Mouse (Mus musculus): ENCODE data around the gene Mthfr. TPM values are rescaled to one million over a fixed set of nuclear protein-coding genes. Genes with fewer than 3 reads are reported as not detected.

The Mthfr gene
- total RNA-seq, 2 experiments from 2014 or later, result 28.0 to 30.8 TPM

DNA sequence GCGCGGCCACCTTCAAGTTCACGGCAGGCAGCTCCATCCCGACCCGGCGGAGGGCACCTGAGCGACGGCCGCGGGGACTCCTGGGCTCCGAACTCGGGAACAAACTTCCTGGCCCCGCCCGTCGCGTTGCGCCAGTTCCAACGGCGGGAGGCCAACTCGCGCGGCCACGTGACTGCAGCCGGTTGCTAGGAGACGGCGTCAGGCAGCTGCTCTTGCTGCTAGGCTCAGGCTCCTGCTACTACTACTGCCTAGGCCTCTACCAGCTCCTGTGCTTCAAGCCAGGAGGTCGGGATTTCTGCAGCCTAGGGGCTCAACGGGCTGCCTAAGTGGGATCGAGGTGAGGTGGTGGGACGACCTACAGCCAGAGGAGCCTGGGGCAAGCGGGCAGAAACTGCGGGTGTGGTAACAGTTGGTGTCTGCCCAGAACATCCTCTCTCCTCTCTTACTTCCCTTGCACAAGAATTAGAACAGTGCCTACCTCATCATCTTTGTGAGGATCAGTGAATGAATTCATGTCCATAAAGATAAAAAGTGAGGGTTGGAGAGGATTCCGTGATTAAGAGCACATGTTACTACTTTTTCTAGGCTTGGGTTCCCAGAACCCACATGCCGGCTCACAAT, 49.1 kb downstream of the Mthfr start, which contains the start of gene Agtrap:
Agtrap (minus strand) TSS at position 125 of the 621 bp plus-strand sequence.
- peak; percentile 92 to 96 for DNase-seq (ENCODE audit: low spot score in 2 of 2)

DNA sequence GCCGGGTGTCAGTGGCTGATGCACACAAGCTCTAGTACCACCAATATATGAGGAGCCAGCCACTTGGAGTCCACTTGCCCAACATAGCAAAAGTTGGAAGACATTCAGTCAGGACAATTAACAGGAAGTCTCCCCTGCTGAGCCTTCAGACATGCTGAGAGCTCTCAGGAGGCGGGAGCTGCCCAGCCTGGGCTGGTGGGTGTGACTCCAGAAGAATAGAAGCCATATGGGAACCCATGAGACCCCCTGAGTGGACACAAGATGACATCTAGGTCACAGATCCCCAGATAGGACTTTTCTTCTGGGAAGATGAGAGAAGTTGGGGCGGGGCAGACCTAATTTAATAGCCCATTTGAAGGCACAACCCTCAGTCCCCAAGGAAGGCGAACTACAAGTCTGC, 50.3 kb downstream of the Mthfr start:
- no peak for DNase-seq (ENCODE audit: low spot score in 2 of 2)

- DNase-seq (ENCODE audit: low spot score in 2 of 2), result no peak
Observed at GRCm38 (mm10) chr4:148091181-148091580, 52.3 kb downstream of the Mthfr start.

GRCm38 (mm10) chr4:148092551-148093271, 53.8 kb downstream of the Mthfr start:
- DNase-seq (ENCODE audit: low spot score in 2 of 2), result no peak

DNA sequence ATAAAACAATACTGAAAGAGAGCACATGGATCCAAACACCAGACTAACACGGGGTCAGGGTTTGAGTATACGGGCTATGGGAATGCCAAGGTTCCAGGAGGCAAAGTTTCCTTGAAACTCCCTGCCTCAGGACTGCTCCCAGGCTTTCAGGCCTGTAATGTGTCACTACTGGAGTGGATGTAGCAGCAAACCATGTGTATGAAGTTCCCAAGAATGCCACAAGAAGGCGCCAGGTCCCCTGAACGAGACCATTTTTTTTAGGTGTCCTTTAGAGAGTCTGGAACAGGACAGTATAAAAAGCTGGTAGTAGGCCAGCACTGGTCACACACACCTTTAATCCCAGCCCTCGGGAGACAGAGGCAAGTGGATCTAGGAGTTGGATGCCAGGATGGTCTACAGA, 55.3 kb downstream of the Mthfr start:
- no peak for DNase-seq (ENCODE audit: low spot score in 2 of 2)

- no peak for DNase-seq (ENCODE audit: low spot score in 2 of 2)
Observed at GRCm38 (mm10) chr4:148095081-148095480, 56.2 kb downstream of the Mthfr start.

- DNase-seq (ENCODE audit: low spot score in 2 of 2), result no peak
Observed at GRCm38 (mm10) chr4:148097936-148098335, 59.1 kb downstream of the Mthfr start.

- no peak for DNase-seq (ENCODE audit: low spot score in 2 of 2)
Observed at GRCm38 (mm10) chr4:148098666-148099065, 59.8 kb downstream of the Mthfr start.

DNA sequence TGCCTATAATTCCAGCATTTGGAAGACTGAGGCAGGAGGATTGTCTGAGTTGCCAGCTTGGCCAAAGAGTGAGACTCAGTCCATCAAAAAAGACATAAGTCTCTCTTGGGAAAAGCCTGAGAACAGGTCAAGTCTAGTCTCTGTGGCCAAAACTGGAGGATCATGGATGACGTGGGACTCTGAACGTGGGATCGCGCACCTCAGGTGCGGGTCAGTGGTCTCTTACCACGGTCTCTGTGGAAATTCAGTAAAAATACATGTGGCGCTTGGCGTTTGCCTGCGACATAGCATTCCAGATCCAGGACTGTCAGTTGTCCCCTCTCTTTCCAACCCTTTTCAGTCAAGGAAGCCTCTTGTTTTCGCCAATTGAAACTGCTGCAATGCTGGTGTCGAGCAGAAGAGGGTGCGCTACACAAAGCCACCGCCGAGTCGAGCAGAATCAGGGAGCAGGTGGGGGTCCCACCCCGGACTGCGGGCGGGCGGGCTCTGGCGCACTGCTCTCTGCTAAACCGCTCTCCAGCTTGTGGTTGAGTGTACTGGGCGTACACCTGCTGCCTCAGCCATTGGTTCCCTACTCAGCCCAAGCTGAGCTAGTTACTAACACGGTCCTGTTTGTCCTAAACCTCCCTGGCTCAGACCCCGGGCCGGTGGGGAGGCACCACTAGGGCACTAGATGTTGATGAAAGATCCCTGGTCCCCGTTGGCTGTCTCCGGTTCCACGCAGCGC, 63.1 kb downstream of the Mthfr start:
- DNase-seq (ENCODE audit: low spot score in 2 of 2), result peak; percentile 63 to 79

GRCm38 (mm10) chr4:148104146-148104545, 65.3 kb downstream of the Mthfr start:
- DNase-seq (ENCODE audit: low spot score in 2 of 2), result no peak

GRCm38 (mm10) chr4:148107621-148108291, 68.9 kb downstream of the Mthfr start:
- DNase-seq (ENCODE audit: low spot score in 2 of 2), result no peak

DNA sequence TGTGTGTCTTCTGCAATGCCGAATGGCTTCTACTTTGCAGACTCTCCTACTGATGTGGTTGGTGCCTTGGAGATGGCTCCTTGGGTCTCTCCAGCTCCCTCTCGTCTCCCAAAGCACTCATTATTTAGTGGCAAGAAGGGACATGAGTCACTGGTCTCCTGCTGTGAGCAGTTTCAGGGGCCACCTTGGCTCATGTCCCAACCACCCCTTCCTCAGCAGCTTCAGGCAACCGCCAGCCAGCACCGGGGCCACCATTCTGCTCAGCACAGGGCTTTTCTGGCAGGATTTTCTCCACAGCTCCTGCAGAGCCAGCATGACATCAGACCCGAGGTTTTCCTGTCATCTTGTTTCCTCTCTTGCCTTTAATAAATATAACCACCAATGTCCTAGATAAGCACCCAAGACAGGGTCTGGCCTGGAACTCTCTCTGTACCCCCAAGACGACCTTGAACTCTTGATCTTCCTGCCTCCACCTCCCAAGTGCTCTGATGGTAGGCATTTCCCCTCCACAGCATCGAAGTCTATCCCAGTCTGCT, 69.8 kb downstream of the Mthfr start:
- DNase-seq (ENCODE audit: low spot score in 2 of 2), result no peak

Other genes with a start within 250 kb of the Mthfr start
- gene Zfp984, start 229.3 kb upstream of the Mthfr start, total RNA-seq (2021), result 1 to 10 TPM; 1.8 to 3.0 TPM
- 10 to 100 TPM; 18.5 to 19.8 TPM for gene Zfp933, start 190.7 kb upstream of the Mthfr start, total RNA-seq (2021)
- 10 to 100 TPM; 19.7 to 20.2 TPM for gene Miip, start 170.3 kb upstream of the Mthfr start, total RNA-seq (2021)
- gene Fv1, start 170.1 kb upstream of the Mthfr start, total RNA-seq (2021), result 10 to 100 TPM in 1 of 2 experiments, 1 to 10 TPM in 1; 8.9 to 11.0 TPM
- gene Mfn2, start 134.4 kb upstream of the Mthfr start, total RNA-seq (2021), result 100 to 1,000 TPM; 204 to 206 TPM
- gene Plod1, start 102.3 kb upstream of the Mthfr start, total RNA-seq (2021), result 10 to 100 TPM; 20.1 to 20.3 TPM
- 10 to 100 TPM; 28.2 to 30.1 TPM for gene 2510039O18Rik, start 98.2 kb upstream of the Mthfr start, total RNA-seq (2021)
- not detected for gene Nppb, start 53.3 kb upstream of the Mthfr start, total RNA-seq (2021)
- gene Nppa, start 38.4 kb upstream of the Mthfr start, total RNA-seq (2021), result not detected
- gene Clcn6, start 256 bp upstream of the Mthfr start, total RNA-seq (2021), result 10 to 100 TPM; 79.0 to 82.0 TPM
- gene Agtrap, start 49.0 kb downstream of the Mthfr start, total RNA-seq (2021), result 1 to 10 TPM; 6.3 to 7.6 TPM
- gene Mad2l2, start 91.3 kb downstream of the Mthfr start, total RNA-seq (2021), result 10 to 100 TPM; 11.2 to 13.1 TPM
- under 1 TPM; 0.15 to 0.27 TPM for gene Draxin, start 91.6 kb downstream of the Mthfr start, total RNA-seq (2021)
- gene Fbxo6, start 113.1 kb downstream of the Mthfr start, total RNA-seq (2021), result 10 to 100 TPM; 30.3 to 33.3 TPM
- 100 to 1,000 TPM; 133 to 136 TPM for gene Fbxo44, start 121.4 kb downstream of the Mthfr start, total RNA-seq (2021)
- 100 to 1,000 TPM; 118 TPM for gene Fbxo2, start 121.5 kb downstream of the Mthfr start, total RNA-seq (2021)
- gene Disp3, start 248.9 kb downstream of the Mthfr start, total RNA-seq (2021), result 10 to 100 TPM; 34.2 to 37.7 TPM